Mouse (Mus musculus) stomach, embryonic 14.5 days (tissue): Measurements from ENCODE around the gene Tnfrsf12a. TPM values are rescaled to one million over a fixed set of nuclear protein-coding genes. Genes with fewer than 3 reads are reported as not detected.

ENCODE experiments used
- ATAC-seq: fragments of 200-750 bp; cut with Nextera tagmentation; 2 replicates; pipeline ENCODE4 v1.8.0; 2017; ENCODE audit warnings: low read depth, moderate TSS enrichment; ENCODE audit not compliant: insufficient number of reproducible peaks, insufficient read depth, low FRiP score
- H3K27ac ChIP-seq: fragments of 300-500 bp; sonication (generic); 2 replicates; pipeline ENCODE4 v1.5.1; 2014; ENCODE audit warnings: mild to moderate bottlenecking, low read length, moderate library complexity, mixed read lengths
- H3K27me3 ChIP-seq: fragments of 300-500 bp; sonication (generic); 2 replicates; pipeline ENCODE4 v1.6.1; 2014; ENCODE audit warnings: low read length, control low read depth, mixed read lengths; ENCODE audit not compliant: control insufficient read depth, insufficient read depth
- H3K36me3 ChIP-seq: fragments of 300-500 bp; sonication (generic); 2 replicates; pipeline ENCODE4 v1.6.1; 2014; ENCODE audit warnings: mild to moderate bottlenecking, control low read depth, low read length, moderate library complexity, mixed read lengths; ENCODE audit not compliant: control insufficient read depth, insufficient read depth
- H3K4me1 ChIP-seq: fragments of 300-500 bp; sonication (generic); 2 replicates; pipeline ENCODE4 v1.6.1; 2014; ENCODE audit warnings: low read length, control low read depth, mixed read lengths; ENCODE audit not compliant: control insufficient read depth, insufficient read depth
- H3K4me2 ChIP-seq: fragments of 300-500 bp; sonication (generic); replicated peaks from 2 replicates; pipeline ENCODE4 v1.6.1; 2014; ENCODE audit warnings: low read depth, low read length, control low read depth
- H3K4me3 ChIP-seq: fragments of 300-500 bp; sonication (generic); 2 replicates; pipeline ENCODE4 v1.5.1; 2014; ENCODE audit warnings: low read depth, low read length, control low read depth
- H3K9ac ChIP-seq: fragments of 300-500 bp; sonication (generic); replicated peaks from 2 replicates; pipeline ENCODE4 v1.6.1; 2014; ENCODE audit warnings: low read depth, mild to moderate bottlenecking, control low read depth, low read length, moderate library complexity, mixed read lengths
- H3K9me3 ChIP-seq: fragments of 300-500 bp; sonication (generic); 2 replicates; pipeline ENCODE4 v1.6.1; 2016; ENCODE audit warnings: low read depth, low read length, control low read depth; ENCODE audit not compliant: control insufficient read depth
- WGBS: fragments of 180-500 bp; shearing (Covaris S2); extraction: QIAGEN DNeasy Blood & Tissue Kit; methylation state at CpG from one replicate; pipeline ENCODE4 v1.1.7; 2014; 5-methylcytosine and 5-hydroxymethylcytosine counted together
- polyA plus RNA-seq: library from polyadenylated mRNA; unstranded; fragments of >200 nt; fragmentation: Nextera tagmentation; extraction: Ambion mirVana; gene quantifications from 2 replicates; pipeline ENCODE4 v1.2.1, GENCODE M21; 2014

The Tnfrsf12a gene
- polyA plus RNA-seq, 1 experiment from 2014 or later: 18.0 TPM

DNA sequence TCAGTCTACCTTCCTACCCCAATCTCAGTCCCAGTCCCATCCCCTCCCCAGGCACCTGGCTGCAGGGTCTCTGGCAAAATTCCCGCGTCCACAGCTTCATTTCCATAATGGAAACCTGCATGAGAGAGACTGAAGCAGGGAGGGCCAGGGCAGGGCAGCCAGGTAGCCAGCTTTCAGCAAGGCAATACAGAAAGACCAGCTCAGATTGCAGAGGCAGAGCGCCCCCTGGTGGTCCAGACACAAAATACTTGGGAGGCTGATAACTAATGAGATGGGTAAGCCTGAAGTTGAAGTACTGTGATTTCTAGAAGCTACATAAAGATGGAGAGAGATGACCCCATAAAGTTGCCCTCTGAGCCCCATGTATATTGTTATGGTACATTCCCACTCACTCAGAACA lies 28.9 kb upstream of the Tnfrsf12a start:
- H3K9ac ChIP-seq: no peak overlapping the region
- ATAC-seq: no peak
- WGBS: 0% methylated on average over 3 of the region's 3 CpGs

DNA sequence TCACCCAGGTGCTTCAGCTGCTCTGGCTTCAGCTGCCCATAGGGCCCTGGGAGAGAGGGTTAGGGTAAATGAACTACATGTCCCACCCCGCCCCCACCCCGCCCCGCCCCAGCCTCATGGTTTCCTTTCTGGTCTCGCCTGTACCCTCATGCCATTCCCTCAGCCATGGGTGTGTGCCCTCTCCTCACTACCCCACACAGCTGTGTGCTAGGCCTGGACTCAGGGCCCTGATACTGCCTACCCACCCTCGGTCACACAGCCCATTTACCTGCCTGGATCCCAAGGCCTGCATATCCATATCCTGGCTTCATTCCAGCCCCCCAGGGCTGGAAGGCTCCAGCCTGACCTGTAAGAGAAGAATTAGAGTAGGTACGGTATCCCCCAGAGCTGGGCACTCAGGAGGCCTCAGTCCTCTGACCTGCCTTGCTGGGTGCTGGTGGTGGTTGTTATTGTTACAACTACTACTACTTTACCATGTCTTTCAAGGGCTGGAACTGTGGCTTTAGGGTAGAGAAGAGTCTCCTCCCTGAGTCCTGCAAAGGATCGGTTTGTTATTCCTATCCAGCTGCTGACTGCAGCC lies 28.3 kb upstream of the Tnfrsf12a start:
- Histone ChIP-seq H3K27ac (no peak overlapping the region), H3K36me3 (no peaks in the 10 kb centered on the region), H3K4me1 (peaks cover 6% of the 10 kb centered on the region; the same call in 1 of the 2 replicates), H3K27me3 (no peaks in the 10 kb centered on the region), H3K4me2 (no peak overlapping the region), H3K4me3 (no peak overlapping the region), H3K9me3 (no peaks in the 10 kb centered on the region), H3K9ac (no peak overlapping the region)
- WGBS: 81% methylated on average over 7 of the region's 7 CpGs
- ATAC-seq: no peak; the same call in 1 of the 2 replicates

More for the DNA sequence above, 28.9 kb upstream of the Tnfrsf12a start:
- peaks cover 6% of the 10 kb centered on the region; the same call in 1 of the 2 replicates for H3K4me1 ChIP-seq
- no peaks in the 10 kb centered on the region for H3K9me3 ChIP-seq
- H3K27me3 ChIP-seq: no peaks in the 10 kb centered on the region
- H3K36me3 ChIP-seq: no peaks in the 10 kb centered on the region
- H3K4me2 ChIP-seq: no peak overlapping the region
- no peak overlapping the region for H3K27ac ChIP-seq
- H3K4me3 ChIP-seq: no peak overlapping the region

- WGBS: 53% methylated on average over 7 of the region's 7 CpGs
- no peak overlapping the region for H3K9ac ChIP-seq
- no peak overlapping the region for H3K4me2 ChIP-seq
- ATAC-seq: no peak
- no peaks in the 10 kb centered on the region for H3K36me3 ChIP-seq
- H3K27me3 ChIP-seq: no peaks in the 10 kb centered on the region
- peaks cover 6% of the 10 kb centered on the region; the same call in 1 of the 2 replicates for H3K4me1 ChIP-seq
- no peaks in the 10 kb centered on the region for H3K9me3 ChIP-seq
- H3K27ac ChIP-seq: no peak overlapping the region
- no peak overlapping the region for H3K4me3 ChIP-seq
These were observed 27.5 kb upstream of the Tnfrsf12a start for GRCm38 (mm10) chr17:23704741-23705140.

DNA sequence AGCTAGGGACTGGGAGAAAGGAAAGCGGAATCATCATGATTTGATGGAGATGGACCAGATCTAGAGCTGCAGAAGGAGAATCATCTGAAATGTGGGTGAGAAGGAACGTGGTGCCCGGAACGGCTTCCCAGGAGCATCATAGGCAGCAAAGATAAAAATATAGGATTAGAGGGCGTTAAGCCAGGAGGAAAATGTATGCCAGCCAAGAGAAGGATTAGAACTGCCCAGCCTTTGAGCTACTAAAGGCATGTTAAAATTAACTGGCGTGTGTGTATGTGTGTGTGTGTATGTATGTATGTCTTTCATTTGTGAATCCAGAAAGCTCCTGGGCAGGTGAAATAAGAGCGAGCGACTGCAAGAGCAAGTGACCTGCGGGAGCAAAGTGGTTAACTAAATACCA lies 26.0 kb upstream of the Tnfrsf12a start:
- no peaks in the 10 kb centered on the region for H3K9me3 ChIP-seq

GRCm38 (mm10) chr17:23700079-23700478 lies 22.8 kb upstream of the Tnfrsf12a start:
- Histone ChIP-seq H3K4me2 (peak overlapping the region; percentile 100), H3K27me3 (0 out of 2 replicates have a peak, but pooled peaks cover 4% of the 10 kb centered on the region), H3K9me3 (no peaks in the 10 kb centered on the region), H3K27ac (no peak overlapping the region), H3K9ac (no peak overlapping the region; the same call in 1 of the 2 replicates), H3K4me3 (peak overlapping the region; percentile 56), H3K4me1 (peaks cover 6% of the 10 kb centered on the region; the same call in 1 of the 2 replicates), H3K36me3 (no peaks in the 10 kb centered on the region)
- peak; percentile 92 for ATAC-seq
- under 1% methylated on average over 26 of the region's 28 CpGs for WGBS

More for the DNA sequence above, 26.0 kb upstream of the Tnfrsf12a start:
- H3K27ac ChIP-seq: no peak overlapping the region
- WGBS: 83% methylated on average over 9 of the region's 9 CpGs
- no peaks in the 10 kb centered on the region for H3K36me3 ChIP-seq
- peaks cover 6% of the 10 kb centered on the region; the same call in 1 of the 2 replicates for H3K4me1 ChIP-seq
- H3K4me3 ChIP-seq: no peak overlapping the region
- H3K27me3 ChIP-seq: 0 out of 2 replicates have a peak, but pooled peaks cover 4% of the 10 kb centered on the region
- no peak for ATAC-seq
- no peak overlapping the region for H3K9ac ChIP-seq
- H3K4me2 ChIP-seq: no peak overlapping the region

DNA sequence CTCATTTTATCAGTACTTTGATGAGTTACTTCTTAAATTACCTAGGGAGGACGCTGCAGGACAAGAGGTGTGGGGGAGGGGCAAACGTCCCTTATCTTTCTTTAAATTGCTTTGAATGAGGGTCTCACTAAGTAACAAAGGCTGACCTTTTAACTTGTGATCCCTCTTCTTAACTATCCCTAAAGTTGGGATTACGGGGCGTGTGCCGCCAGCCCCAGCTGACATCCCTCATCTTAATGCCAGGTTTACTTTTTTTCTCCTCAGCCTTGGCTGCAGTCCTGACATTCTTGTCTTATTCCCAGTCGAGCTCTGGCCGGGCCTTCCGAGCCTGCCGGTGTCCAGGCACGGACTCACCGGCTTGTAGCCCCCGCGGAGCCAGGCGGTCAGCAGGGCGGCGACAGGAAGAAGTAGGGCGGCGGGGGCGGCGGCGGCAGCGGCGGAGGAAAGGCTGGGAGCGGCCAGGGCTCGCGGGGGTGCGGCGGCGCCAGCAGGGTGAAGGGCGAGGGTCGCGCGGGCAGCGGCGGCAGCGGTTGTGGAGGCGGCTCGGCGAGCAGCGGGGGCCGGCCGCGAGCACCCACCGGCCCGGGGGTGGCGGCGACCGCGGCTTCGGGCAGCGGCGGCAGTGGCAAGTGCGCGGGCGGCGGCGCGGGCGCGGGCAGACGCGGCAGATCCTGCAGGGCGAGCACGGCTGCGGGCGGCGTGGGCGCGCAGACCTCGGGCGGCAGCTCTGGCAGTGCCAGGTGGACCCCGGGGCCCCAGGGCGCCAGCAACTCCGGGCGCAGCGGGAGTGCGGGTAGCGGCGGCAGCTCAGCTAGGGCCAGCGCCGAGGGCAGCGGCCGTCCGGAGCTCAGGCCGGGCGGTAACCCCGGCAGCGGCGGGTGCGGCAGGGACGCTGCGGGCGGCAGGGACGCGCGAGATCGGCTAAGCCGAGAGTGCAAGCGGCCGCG lies 22.1 kb upstream of the Tnfrsf12a start:
- under 1% methylated on average over 69 of the region's 101 CpGs for WGBS
- no peak for ATAC-seq

GRCm38 (mm10) chr17:23695801-23696200 lies 18.5 kb upstream of the Tnfrsf12a start:
- H3K4me1 ChIP-seq: no peaks in the 10 kb centered on the region
- no peak overlapping the region for H3K9ac ChIP-seq
- H3K27me3 ChIP-seq: 0 out of 2 replicates have a peak, but pooled peaks cover 4% of the 10 kb centered on the region
- ATAC-seq: peak; percentile 39; the same call in 1 of the 2 replicates
- H3K27ac ChIP-seq: no peak overlapping the region
- no peak overlapping the region for H3K4me3 ChIP-seq
- 11% methylated on average over 3 of the region's 3 CpGs for WGBS
- H3K4me2 ChIP-seq: no peak overlapping the region
- no peaks in the 10 kb centered on the region for H3K9me3 ChIP-seq
- H3K36me3 ChIP-seq: no peaks in the 10 kb centered on the region

More for the DNA sequence above, 22.1 kb upstream of the Tnfrsf12a start:
- Histone ChIP-seq H3K4me3 (peak overlapping the region; percentile 56), H3K4me2 (peak overlapping the region; percentile 100), H3K27ac (no peak overlapping the region), H3K27me3 (0 out of 2 replicates have a peak, but pooled peaks cover 4% of the 10 kb centered on the region), H3K9me3 (no peaks in the 10 kb centered on the region), H3K4me1 (no peaks in the 10 kb centered on the region), H3K36me3 (no peaks in the 10 kb centered on the region), H3K9ac (peak overlapping the region; percentile 36; the same call in 1 of the 2 replicates)

DNA sequence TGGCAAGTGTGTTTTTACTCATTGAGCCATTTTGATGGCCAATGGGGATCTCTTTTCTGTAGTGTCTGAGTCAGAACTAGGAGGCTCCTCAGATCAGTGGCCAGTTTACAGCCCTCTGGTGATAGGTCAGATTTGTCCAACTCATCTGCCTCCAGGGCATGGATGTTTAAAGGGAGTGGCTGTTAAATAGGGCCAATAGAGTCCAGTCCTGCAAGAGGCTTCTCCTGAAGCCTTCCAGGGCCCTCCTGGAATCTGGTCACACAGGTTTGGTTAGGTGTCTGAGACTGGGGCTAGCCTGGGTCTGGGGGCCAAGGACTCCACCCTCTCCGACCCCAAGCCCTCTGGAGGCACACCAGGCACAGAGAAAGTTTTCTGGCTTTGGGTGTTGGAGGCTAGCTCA lies 17.2 kb upstream of the Tnfrsf12a start:
- 0 out of 2 replicates have a peak, but pooled peaks have one; percentile 43 for ATAC-seq

More for the DNA sequence above, 17.2 kb upstream of the Tnfrsf12a start:
- 50% methylated on average over 1 of the region's 1 CpGs for WGBS
- H3K4me2 ChIP-seq: no peak overlapping the region
- no peak overlapping the region for H3K4me3 ChIP-seq
- H3K27me3 ChIP-seq: 0 out of 2 replicates have a peak, but pooled peaks cover 4% of the 10 kb centered on the region
- H3K27ac ChIP-seq: no peak overlapping the region
- H3K36me3 ChIP-seq: no peaks in the 10 kb centered on the region
- no peaks in the 10 kb centered on the region for H3K9me3 ChIP-seq
- no peak overlapping the region for H3K9ac ChIP-seq
- no peaks in the 10 kb centered on the region for H3K4me1 ChIP-seq
